Mouse (Mus musculus) CH12.LX (cell line): Measurements from ENCODE around the gene Gm10715. TPM values are rescaled to one million over a fixed set of nuclear protein-coding genes. Genes with fewer than 3 reads are reported as not detected.
"Not testable (repeated sequence)": the region's sequence is repeated elsewhere in the genome, so short reads cannot be mapped to it uniquely, and the experiment has no call there.

Experiments
- DNase-seq: peaks from one replicate; pipeline ENCODE4 v3.0.0-alpha.2; 2013; ENCODE audit errors: extremely low read depth
- H3K27ac ChIP-seq: 2 replicates; pipeline ENCODE4 v1.5.1; 2012; ENCODE audit warnings: low read depth, mild to moderate bottlenecking, control low read depth, moderate library complexity; ENCODE audit not compliant: insufficient read depth
- H3K27me3 ChIP-seq: replicated peaks from 2 replicates; pipeline ENCODE3; 2012; ENCODE audit warnings: inconsistent platforms
- H3K36me3 ChIP-seq, 2 experiments: replicated peaks in 1 of 2; 2 replicates each; pipeline versions ENCODE3 to v1.6.1; 2012; ENCODE audit warnings: inconsistent platforms in 1 of 2, low read length in 1 of 2, mild to moderate bottlenecking in 1 of 2, mixed read lengths in 1 of 2, moderate library complexity in 1 of 2; ENCODE audit not compliant: control insufficient read depth in 1 of 2, insufficient read depth in 1 of 2
- H3K4me1 ChIP-seq, 2 experiments: 2 replicates each; pipeline ENCODE4 v1.6.1; 2012; ENCODE audit warnings: inconsistent platforms in 1 of 2, moderate library complexity in 1 of 2; ENCODE audit not compliant: insufficient read depth in 2 of 2, control insufficient read depth in 1 of 2
- H3K4me2 ChIP-seq: 2 replicates; pipeline ENCODE4 v1.6.1; 2012; ENCODE audit warnings: low read depth, mild to moderate bottlenecking, control low read depth; ENCODE audit not compliant: poor library complexity, insufficient read depth, severe bottlenecking
- H3K4me3 ChIP-seq, 3 experiments: fragments of 150-350 bp in 1 of 3; sonication (generic) in 1 of 3; replicated peaks in 1 of 3; 2 replicates each; pipeline versions ENCODE3 to v1.5.1; 2011 to 2012; ENCODE audit warnings: low read depth in 2 of 3, low read length in 2 of 3, mild to moderate bottlenecking in 2 of 3, moderate library complexity in 2 of 3, control low read depth in 1 of 3, improper control_type of control experiment in 1 of 3, inconsistent platforms in 1 of 3, mixed read lengths in 1 of 3; ENCODE audit not compliant: poor library complexity in 1 of 3
- H3K79me2 ChIP-seq: replicated peaks from 2 replicates; pipeline ENCODE4 v1.6.1; 2012; ENCODE audit warnings: mild to moderate bottlenecking, moderate library complexity; ENCODE audit not compliant: control insufficient read depth, poor library complexity, insufficient read depth, severe bottlenecking; ENCODE audit errors: extremely low read depth
- H3K9ac ChIP-seq: 2 replicates; pipeline ENCODE4 v1.6.1; 2012; ENCODE audit warnings: low read depth, mild to moderate bottlenecking, control low read depth, moderate library complexity; ENCODE audit not compliant: insufficient read depth
- H3K9me3 ChIP-seq: replicated peaks from 2 replicates; pipeline ENCODE3; 2012; ENCODE audit warnings: low read length, inconsistent platforms, mixed read lengths
- dilution Hi-C: fragments of 300-500 bp; cut with MboI; formaldehyde crosslinking; loops from 2 replicates; pipeline ENCODE4 v1.14.3; 2020; ENCODE audit warnings: low sequenced_read_pairs; ENCODE audit not compliant: extremely low pct_unique_long_range_greater_than_20kb, extremely low pct_ligation_motif_present
- in situ Hi-C: fragments of 300-500 bp; cut with MboI; formaldehyde crosslinking; loops from 3 replicates; pipeline ENCODE4 v1.14.3; 2019; ENCODE audit warnings: low sequenced_read_pairs, low pct_ligation_motif_present, low pct_unique_long_range_greater_than_20kb, mixed read lengths
- polyA plus RNA-seq: library from polyadenylated mRNA; unstranded; fragments of >175 nt; gene quantifications from 2 replicates; pipeline ENCODE4 v1.2.1, GENCODE M21; 2012; ENCODE audit warnings: low read depth; ENCODE audit not compliant: insufficient read length
- total RNA-seq, 2 experiments: library from RNA; depleted of rRNA; stranded (reverse); fragments of 300-350 nt in 1 of 2; fragments of >200 nt in 1 of 2; gene quantifications; 2 replicates each; pipeline ENCODE4 v1.2.3; 2012 to 2014

The Gm10715 gene
- total and polyA plus RNA-seq, 3 experiments = not detected

- in situ Hi-C loops, H3K36me3 ChIP-seq, DNase-seq, H3K4me3 ChIP-seq, H3K4me2 ChIP-seq, H3K27me3 ChIP-seq, H3K9ac ChIP-seq, H3K4me1 ChIP-seq, dilution Hi-C loops, H3K79me2 ChIP-seq, H3K9me3 ChIP-seq, H3K27ac ChIP-seq: not testable (repeated sequence)
These were observed 12.6 kb upstream of the Gm10715 start for GRCm38 (mm10) chr9:3023985-3024648.

GRCm38 (mm10) chr9:3024912-3025467 is 11.7 kb upstream of the Gm10715 start, which contains the start of gene Gm10717:
Gene Gm10717 (plus strand): TSS chr9:3025417.
- H3K4me1 ChIP-seq, H3K79me2 ChIP-seq, H3K9ac ChIP-seq, in situ Hi-C loops, dilution Hi-C loops, H3K4me3 ChIP-seq, DNase-seq, H3K9me3 ChIP-seq, H3K27me3 ChIP-seq, H3K4me2 ChIP-seq, H3K27ac ChIP-seq, H3K36me3 ChIP-seq: not testable (repeated sequence)

GRCm38 (mm10) chr9:3025653-3026052 is 11.0 kb upstream of the Gm10715 start:
- H3K27ac ChIP-seq, H3K36me3 ChIP-seq, H3K9me3 ChIP-seq, dilution Hi-C loops, H3K4me1 ChIP-seq, H3K4me2 ChIP-seq, H3K79me2 ChIP-seq, H3K4me3 ChIP-seq, DNase-seq, H3K27me3 ChIP-seq, in situ Hi-C loops, H3K9ac ChIP-seq: not testable (repeated sequence)

DNA sequence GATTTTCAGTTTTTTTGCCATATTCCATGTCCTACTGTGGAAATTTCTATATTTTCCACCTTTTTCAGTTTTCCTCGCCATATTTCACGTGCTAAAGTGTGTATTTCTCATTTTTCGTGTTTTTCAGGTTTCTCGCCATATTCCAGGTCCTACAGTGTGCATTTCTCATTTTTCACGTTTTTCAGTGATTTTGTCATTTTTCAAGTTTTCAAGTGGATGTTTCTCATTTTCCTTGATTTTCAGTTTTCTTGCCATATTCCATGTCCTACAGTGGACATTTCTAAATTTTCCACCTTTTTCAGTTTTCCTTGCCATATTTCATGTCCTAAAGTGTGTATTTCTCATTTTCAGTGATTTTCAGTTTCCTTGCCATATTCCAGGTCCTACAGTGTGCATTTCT is 10.5 kb upstream of the Gm10715 start:
- dilution Hi-C loops = not testable (repeated sequence)

GRCm38 (mm10) chr9:3026741-3027140 is 9.9 kb upstream of the Gm10715 start:
- H3K27me3 ChIP-seq, H3K27ac ChIP-seq, DNase-seq, H3K4me2 ChIP-seq, H3K4me3 ChIP-seq, in situ Hi-C loops, H3K9me3 ChIP-seq, H3K9ac ChIP-seq, H3K4me1 ChIP-seq, H3K79me2 ChIP-seq, H3K36me3 ChIP-seq, dilution Hi-C loops: not testable (repeated sequence)

More for the DNA sequence above, 10.5 kb upstream of the Gm10715 start:
- H3K9ac ChIP-seq, H3K27ac ChIP-seq, H3K9me3 ChIP-seq, H3K4me3 ChIP-seq, in situ Hi-C loops, H3K27me3 ChIP-seq, H3K4me2 ChIP-seq, DNase-seq, H3K4me1 ChIP-seq, H3K79me2 ChIP-seq, H3K36me3 ChIP-seq: not testable (repeated sequence)
